25 mouse cellular contexts compared by ENCODE assay signal in genomic region chr3:62278279-62278678, GRCm38 (mm10).
"Had no signal": no experiment of that assay in that cellular context is flagged by ENCODE, and none has a peak within 500 bp of the region (broad histone marks: within the 10 kb centered on the region; RNA-seq: fewer than 3 reads in every experiment).

No protein-coding gene starts in this region.

- H3K4me1 ChIP-seq: heart, embryonic 10.5 days; heart, embryonic 12.5 days; hindbrain, embryonic 10.5 days; hindbrain, embryonic 12.5 days; limb, embryonic 13.5 days; limb, embryonic 15.5 days; liver, embryonic 12.5 days had no signal

- H3K9ac ChIP-seq: heart, embryonic 12.5 days; hindbrain, embryonic 12.5 days; hindbrain, embryonic 14.5 days; kidney, embryonic 15.5 days; limb, embryonic 13.5 days; limb, embryonic 15.5 days; liver, embryonic 12.5 days; liver, embryonic 14.5 days had no signal

- H3K36me3 ChIP-seq: heart, embryonic 10.5 days; heart, embryonic 12.5 days; hindbrain, embryonic 10.5 days; hindbrain, embryonic 12.5 days; kidney, embryonic 15.5 days; limb, embryonic 13.5 days; limb, embryonic 15.5 days; liver, embryonic 12.5 days had no signal

- H3K4me2 ChIP-seq: heart, embryonic 12.5 days; hindbrain, embryonic 12.5 days; hindbrain, embryonic 14.5 days; kidney, embryonic 15.5 days; limb, embryonic 13.5 days; limb, embryonic 15.5 days; liver, embryonic 12.5 days had no signal

- H3K4me3 ChIP-seq: heart, adult 2 months; heart, embryonic 10.5 days; heart, embryonic 12.5 days; hindbrain, embryonic 10.5 days; hindbrain, embryonic 12.5 days; kidney, embryonic 15.5 days; limb, embryonic 13.5 days; limb, embryonic 15.5 days; liver, embryonic 12.5 days had no signal

- H3K27ac ChIP-seq: heart, adult 2 months; heart, embryonic 10.5 days; hindbrain, embryonic 10.5 days; hindbrain, embryonic 12.5 days; hindbrain, embryonic 14.5 days; hindbrain, postnatal 0 days; kidney, embryonic 15.5 days; kidney, postnatal 0 days; limb, embryonic 13.5 days; limb, embryonic 15.5 days; liver, embryonic 12.5 days; liver, embryonic 14.5 days had no signal

- ATAC-seq: hindbrain, postnatal 0 days; intestine, embryonic 16.5 days; liver, embryonic 12.5 days had no signal

- H3K9me3 ChIP-seq: heart, embryonic 10.5 days; heart, embryonic 12.5 days; hindbrain, embryonic 10.5 days; hindbrain, embryonic 12.5 days; kidney, embryonic 15.5 days; limb, embryonic 13.5 days; limb, embryonic 15.5 days; liver, embryonic 12.5 days had no signal

- DNase-seq: gastrocnemius, postnatal 14 days; gastrocnemius, postnatal 36 days; heart, adult 11 months; heart, adult 2 months; heart, postnatal 10 days; heart, postnatal 4 days; kidney, adult 11 months; kidney, adult 2 months; kidney, adult 9 months; kidney, postnatal 14 days; kidney, postnatal 36 days; left cerebral cortex, postnatal 4 days had no signal

- H3K27me3 ChIP-seq: heart, embryonic 12.5 days; hindbrain, embryonic 12.5 days; kidney, embryonic 15.5 days; limb, embryonic 13.5 days; limb, embryonic 15.5 days; liver, embryonic 12.5 days had no signal
